24 mouse cellular contexts compared by ENCODE assay signal in genomic region chr13:39516106-39516505, GRCm38 (mm10).
A peak's percentile ranks its signal among the peaks of the same experiment; 100 is the strongest.
DNase-seq lines count a peak whose midpoint lies in the region; ATAC-seq and TF ChIP-seq lines count a peak whose summit lies in the region.
"Had no signal": no experiment of that assay in that cellular context is flagged by ENCODE, and none has a peak within 500 bp of the region (broad histone marks: within the 10 kb centered on the region; RNA-seq: fewer than 3 reads in every experiment).

No protein-coding gene starts in this region.

- no peak overlapping the region for H3K4me3 ChIP-seq in kidney, embryonic 14.5 days (ENCODE audit: low read length)
- H3K4me3 ChIP-seq in lung, embryonic 14.5 days (ENCODE audit: low read depth, low read length): no peak overlapping the region
- no peak overlapping the region for H3K4me3 ChIP-seq in heart, embryonic 12.5 days
- H3K4me3 ChIP-seq: embryonic facial prominence, embryonic 13.5 days; erythroblast, embryonic 14.5 days; forebrain, embryonic 12.5 days; heart, embryonic 13.5 days; hindbrain, embryonic 12.5 days; liver, embryonic 13.5 days; lung, embryonic 15.5 days had no signal

- no peak for TF ChIP-seq CTCF in lung, embryonic 14.5 days (IDR thresholded peaks at IDR 0.05; ENCODE audit: low read depth)

- no peaks in the 10 kb centered on the region for H3K36me3 ChIP-seq in kidney, embryonic 14.5 days (ENCODE audit: control insufficient read depth, insufficient read depth, low read length)
- no peaks in the 10 kb centered on the region for H3K36me3 ChIP-seq in lung, embryonic 14.5 days (ENCODE audit: insufficient read depth)
- H3K36me3 ChIP-seq in heart, embryonic 12.5 days: no peaks in the 10 kb centered on the region
- H3K36me3 ChIP-seq: embryonic facial prominence, embryonic 13.5 days; forebrain, embryonic 12.5 days; heart, embryonic 13.5 days; hindbrain, embryonic 12.5 days; liver, embryonic 13.5 days; lung, embryonic 15.5 days had no signal

- no peak overlapping the region for H3K9ac ChIP-seq in kidney, embryonic 14.5 days (ENCODE audit: low read depth, low read length)
- H3K9ac ChIP-seq in lung, embryonic 14.5 days: no peak overlapping the region
- H3K9ac ChIP-seq in heart, embryonic 12.5 days: no peak overlapping the region
- H3K9ac ChIP-seq: embryonic facial prominence, embryonic 13.5 days; forebrain, embryonic 12.5 days; heart, embryonic 13.5 days; hindbrain, embryonic 12.5 days; liver, embryonic 13.5 days; lung, embryonic 15.5 days had no signal

- H3K4me2 ChIP-seq in kidney, embryonic 14.5 days (replicated peaks; ENCODE audit: low read depth, low read length): no peak overlapping the region
- no peak overlapping the region for H3K4me2 ChIP-seq in lung, embryonic 14.5 days
- no peak overlapping the region for H3K4me2 ChIP-seq in heart, embryonic 12.5 days
- H3K4me2 ChIP-seq: embryonic facial prominence, embryonic 13.5 days; forebrain, embryonic 12.5 days; heart, embryonic 13.5 days; hindbrain, embryonic 12.5 days; liver, embryonic 13.5 days; lung, embryonic 15.5 days had no signal

- H3K4me1 ChIP-seq in kidney, embryonic 14.5 days (ENCODE audit: control insufficient read depth, insufficient read depth, low read length): no peaks in the 10 kb centered on the region
- H3K4me1 ChIP-seq in lung, embryonic 14.5 days (ENCODE audit: insufficient read depth): no peaks in the 10 kb centered on the region
- no peaks in the 10 kb centered on the region for H3K4me1 ChIP-seq in heart, embryonic 12.5 days (replicated peaks)
- H3K4me1 ChIP-seq: embryonic facial prominence, embryonic 13.5 days; forebrain, embryonic 12.5 days; heart, embryonic 13.5 days; hindbrain, embryonic 12.5 days; liver, embryonic 13.5 days; lung, embryonic 15.5 days had no signal

- WGBS in kidney, embryonic 14.5 days: 8% methylated on average over 8 of the region's 8 CpGs
- WGBS in lung, embryonic 14.5 days: 61% methylated on average over 8 of the region's 8 CpGs
- 75% methylated on average over 8 of the region's 8 CpGs for WGBS in heart, embryonic 12.5 days

- no peaks in the 10 kb centered on the region for H3K27me3 ChIP-seq in kidney, embryonic 14.5 days (ENCODE audit: control insufficient read depth, insufficient read depth, low read length)
- H3K27me3 ChIP-seq in lung, embryonic 14.5 days (ENCODE audit: insufficient read depth, low read length): no peaks in the 10 kb centered on the region
- no peaks in the 10 kb centered on the region for H3K27me3 ChIP-seq in heart, embryonic 12.5 days (replicated peaks)
- H3K27me3 ChIP-seq: embryonic facial prominence, embryonic 13.5 days; heart, embryonic 13.5 days; liver, embryonic 13.5 days; lung, embryonic 15.5 days had no signal

- no peak overlapping the region for H3K27ac ChIP-seq in kidney, embryonic 14.5 days (ENCODE audit: low read depth, low read length)
- no peak overlapping the region for H3K27ac ChIP-seq in lung, embryonic 14.5 days (ENCODE audit: low read depth)
- H3K27ac ChIP-seq in heart, embryonic 12.5 days (ENCODE audit: poor library complexity, severe bottlenecking): no peak overlapping the region
- H3K27ac ChIP-seq: embryonic facial prominence, embryonic 13.5 days; forebrain, embryonic 12.5 days; heart, embryonic 13.5 days; hindbrain, embryonic 12.5 days; liver, embryonic 13.5 days; lung, embryonic 15.5 days had no signal

- H3K9me3 ChIP-seq in kidney, embryonic 14.5 days (ENCODE audit: control insufficient read depth, low read length): no peaks in the 10 kb centered on the region
- no peaks in the 10 kb centered on the region for H3K9me3 ChIP-seq in lung, embryonic 14.5 days (ENCODE audit: low read depth, low read length)
- H3K9me3 ChIP-seq in heart, embryonic 12.5 days (replicated peaks): 0 out of 2 replicates have a peak, but pooled peaks cover 2% of the 10 kb centered on the region
- H3K9me3 ChIP-seq: embryonic facial prominence, embryonic 13.5 days; forebrain, embryonic 12.5 days; heart, embryonic 13.5 days; hindbrain, embryonic 12.5 days; liver, embryonic 13.5 days; lung, embryonic 15.5 days had no signal

- peak; percentile 94 for ATAC-seq in kidney, embryonic 14.5 days (ENCODE audit: low FRiP score, low TSS enrichment)
- no peak for ATAC-seq in lung, embryonic 14.5 days (ENCODE audit: insufficient read depth)
- ATAC-seq in heart, embryonic 12.5 days (ENCODE audit: insufficient number of reproducible peaks, low FRiP score): no peak

- no peak for DNase-seq in kidney, adult 8-10 months
- peak; percentile 18 for DNase-seq in lung, embryonic 14.5 days
- DNase-seq in lung, adult 18-20 months: no peak
- DNase-seq in ZHBTc4 (ENCODE audit: low read depth, low spot score): peak; percentile 82
- DNase-seq in mesoderm, embryonic 11.5 days (ENCODE audit: low read depth, low spot score): peak; percentile 63
- DNase-seq in right cerebral cortex, adult 18-20 months: no peak
- DNase-seq: adrenal gland, postnatal 10 days; cerebellum, adult 9-11 months; gastrocnemius, postnatal 25 days; heart, adult 18-20 months; heart, postnatal 14 days; kidney, adult 18-20 months; liver, embryonic 13.5 days; lung, postnatal 36 days; right cerebral cortex, postnatal 4 days; thymus, postnatal 36 days had no signal

Comparison
In these comparisons a context has a peak if more than half of its experiments do, and no peak if none do; other contexts are left out.
1. DNase-seq: peak in lung, embryonic 14.5 days (single experiment), ZHBTc4 (single experiment) and mesoderm, embryonic 11.5 days (single experiment); none in kidney, adult 8-10 months (0 of 2), lung, adult 18-20 months (0 of 2) and right cerebral cortex, adult 18-20 months (single experiment).